Mouse (Mus musculus) E14TG2a.4 (cell line): ENCODE measurements at regions not wholly inside any gene's neighbourhood (a gene's known extent, or its start where the extent isn't known, plus 50 kb on each side); places are given as distances from the start of the nearest gene placed in this dataset.
A peak's percentile ranks its signal among the peaks of the same experiment; 100 is the strongest.

Source experiments
- CTCF ChIP-seq: conservative IDR thresholded peaks from 2 replicates; pipeline ENCODE4 v1.5.1; 2014; ENCODE audit warnings: low read length
- POU5F1 ChIP-seq: IDR thresholded peaks from 2 replicates; pipeline ENCODE4 v1.6.1; 2014; ENCODE audit warnings: low read length, borderline replicate concordance

GRCm38 (mm10) chr9:69928126-69928525, 61.1 kb upstream of the Bnip2 start:
- peak; percentile 24; the same call in 1 of the 2 replicates for TF ChIP-seq CTCF
- TF ChIP-seq POU5F1, result no peak
